ENCODE assay signal across 8 mouse cellular contexts in the genomic region with DNA sequence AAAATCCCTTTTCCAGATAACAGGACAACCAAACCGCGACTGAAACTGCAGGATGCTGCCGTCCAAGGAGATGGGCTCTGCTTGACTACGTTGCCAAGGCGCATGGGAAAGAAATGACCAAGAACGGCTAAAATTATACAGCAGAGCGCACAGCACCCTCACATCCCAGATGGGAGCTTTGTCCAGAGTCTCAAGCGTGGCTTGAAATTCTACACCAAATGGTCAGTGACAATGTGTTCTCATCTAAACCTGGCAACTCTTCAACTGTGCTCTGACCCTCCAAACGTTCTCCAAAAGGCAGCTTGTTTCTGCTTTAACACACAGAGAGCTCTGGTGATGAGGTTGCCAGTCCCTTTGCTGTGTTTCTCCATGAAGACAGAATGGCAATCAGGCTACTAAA. TPM values are rescaled to one million over a fixed set of nuclear protein-coding genes. Genes with fewer than 3 reads are reported as not detected.
A peak's percentile ranks its signal among the peaks of the same experiment; 100 is the strongest.
DNase-seq lines count a peak whose midpoint lies in the region; ATAC-seq and TF ChIP-seq lines count a peak whose summit lies in the region.

No protein-coding gene starts in this region.

- H3K27me3 ChIP-seq in kidney, adult 2 months (replicated peaks; ENCODE audit: control insufficient read depth, insufficient read depth, low read length), result no peaks in the 10 kb centered on the region
- no peaks in the 10 kb centered on the region for H3K27me3 ChIP-seq in neural tube, embryonic 13.5 days
- no peaks in the 10 kb centered on the region for H3K27me3 ChIP-seq in stomach, postnatal 0 days (ENCODE audit: control insufficient read depth, insufficient read depth, low read length)

- H3K9ac ChIP-seq in neural tube, embryonic 13.5 days, result no peak overlapping the region
- H3K9ac ChIP-seq in stomach, postnatal 0 days (ENCODE audit: low read length), result no peak overlapping the region

- peak; percentile 52 for DNase-seq in cerebellum, adult 11-12 months
- DNase-seq in cerebellum, postnatal 4 days (ENCODE audit: low spot score in 2 of 2), result no peak
- no peak for DNase-seq in kidney, adult 2 months
- DNase-seq in kidney, postnatal 14 days, result no peak
- DNase-seq in neural tube, embryonic 10.5 days (ENCODE audit: extremely low spot score, low spot score), result no peak
- no peak for DNase-seq in stomach, postnatal 0 days (ENCODE audit: low spot score)
- DNase-seq in thymus, postnatal 10 days (ENCODE audit: low spot score in 2 of 2), result no peak

- no peak for TF ChIP-seq POLR2A in kidney, adult 2 months (IDR thresholded peaks at IDR 0.05; ENCODE audit: low read depth, low read length)

- H3K27ac ChIP-seq in kidney, adult 2 months (ENCODE audit: insufficient read depth, low read depth, low read length), result peak overlapping the region; percentile 11; the same call in 1 of the 2 replicates
- H3K27ac ChIP-seq in neural tube, embryonic 13.5 days (replicated peaks), result peak overlapping the region; percentile 42; the same call in 1 of the 2 replicates
- peak overlapping the region; percentile 75 for H3K27ac ChIP-seq in stomach, postnatal 0 days (replicated peaks)

- H3K4me2 ChIP-seq in neural tube, embryonic 13.5 days, result no peak overlapping the region
- H3K4me2 ChIP-seq in stomach, postnatal 0 days (replicated peaks; ENCODE audit: low read depth), result no peak overlapping the region

- no peak for ATAC-seq in neural tube, embryonic 13.5 days (ENCODE audit: low read depth)
- ATAC-seq in stomach, postnatal 0 days (ENCODE audit: low FRiP score, low TSS enrichment), result no peak

- WGBS in kidney, adult 2 months, result 49% methylated on average over 9 of the region's 9 CpGs
- WGBS in neural tube, embryonic 13.5 days, result 39% methylated on average over 9 of the region's 9 CpGs
- WGBS in stomach, postnatal 0 days, result 38% methylated on average over 9 of the region's 9 CpGs

- H3K4me1 ChIP-seq in kidney, adult 2 months (ENCODE audit: control insufficient read depth, insufficient read depth, low read length), result peaks cover 12% of the 10 kb centered on the region
- H3K4me1 ChIP-seq in neural tube, embryonic 13.5 days (replicated peaks), result peaks cover 44% of the 10 kb centered on the region
- H3K4me1 ChIP-seq in stomach, postnatal 0 days (replicated peaks; ENCODE audit: control insufficient read depth, insufficient read depth), result no peaks in the 10 kb centered on the region

- TF ChIP-seq CTCF in kidney, adult 2 months (conservative IDR thresholded peaks at IDR 0.05; ENCODE audit: insufficient read depth, insufficient read length, low read depth, low read length), result no peak
- TF ChIP-seq CTCF in stomach, postnatal 0 days (IDR thresholded peaks at IDR 0.05; ENCODE audit: low read depth), result no peak

- TF ChIP-seq EP300 in stomach, postnatal 0 days (optimal IDR thresholded peaks at IDR 0.05), result no peak

- no peaks in the 10 kb centered on the region for H3K36me3 ChIP-seq in kidney, adult 2 months (ENCODE audit: control insufficient read depth, insufficient read depth, low read length)
- peaks cover 40% of the 10 kb centered on the region for H3K36me3 ChIP-seq in neural tube, embryonic 13.5 days
- no peaks in the 10 kb centered on the region; the same call in 1 of the 2 replicates for H3K36me3 ChIP-seq in stomach, postnatal 0 days (ENCODE audit: control insufficient read depth, insufficient read depth, low read length)

- H3K9me3 ChIP-seq in neural tube, embryonic 13.5 days, result no peaks in the 10 kb centered on the region
- H3K9me3 ChIP-seq in stomach, postnatal 0 days (ENCODE audit: control insufficient read depth, low read length), result no peaks in the 10 kb centered on the region

- no peak overlapping the region for H3K4me3 ChIP-seq in kidney, adult 2 months (ENCODE audit: insufficient read depth, low read depth, low read length)
- no peak overlapping the region for H3K4me3 ChIP-seq in neural tube, embryonic 13.5 days
- H3K4me3 ChIP-seq in stomach, postnatal 0 days (ENCODE audit: low read depth, low read length), result no peak overlapping the region

RNA-seq across cellular contexts. Expression of a gene that starts 39.0 kb away (rescaled TPM):
- 20.8 and 21.7 TPM in 2 replicates for polyA plus RNA-seq in kidney, adult 2 months (2012; rRNA removed)
- 68.7 and 72.1 TPM in 2 replicates for polyA plus RNA-seq in neural tube, embryonic 13.5 days (2015; fragmentation: Nextera tagmentation; extraction: Ambion mirVana)
- 25.9 and 31.5 TPM in 2 replicates for polyA plus RNA-seq in stomach, postnatal 0 days (2015; fragmentation: Nextera tagmentation; extraction: Ambion mirVana)

Comparison
In these comparisons a context has a peak if more than half of its experiments do, and no peak if none do; other contexts are left out.
1. H3K27ac ChIP-seq: peak in every context shown above with its lines; median percentile 75 in stomach, postnatal 0 days; 42 in neural tube, embryonic 13.5 days; 11 in kidney, adult 2 months.